Mouse (Mus musculus) cerebellum, adult 2 months (tissue): ENCODE data around the gene Gp9.

Source experiments
- CTCF ChIP-seq: fragments of 200-500 bp; IDR thresholded peaks from 2 replicates; pipeline ENCODE4 v1.5.1; 2011; ENCODE audit warnings: low read depth, mild to moderate bottlenecking, control low read depth, low read length, moderate library complexity, borderline replicate concordance; ENCODE audit not compliant: insufficient read depth
- POLR2A ChIP-seq: fragments of 200-500 bp; IDR thresholded peaks from 2 replicates; pipeline ENCODE4 v1.6.1; 2011; ENCODE audit warnings: low read length, control low read depth, borderline replicate concordance; ENCODE audit not compliant: insufficient read depth

DNA sequence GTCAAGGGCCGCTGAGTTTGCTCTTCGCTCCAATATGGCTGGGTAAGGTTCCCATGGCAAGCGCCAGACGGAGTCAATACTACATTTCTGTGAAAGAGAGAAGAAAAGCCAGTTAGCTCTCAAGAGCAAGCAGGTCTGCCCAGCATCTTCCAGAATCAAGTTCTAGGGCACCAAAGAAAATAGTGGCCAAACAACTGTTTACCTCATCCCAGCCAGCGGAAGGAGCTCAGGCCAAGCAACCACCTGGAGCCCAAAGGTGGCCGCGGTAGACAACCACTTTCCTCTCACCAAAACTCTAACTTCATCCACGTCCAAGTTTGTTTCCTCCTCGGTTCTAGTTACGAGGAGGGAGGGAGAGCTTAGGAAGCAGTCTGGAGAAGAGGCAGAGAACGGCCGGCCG is 47.7 kb upstream of the Gp9 start:
- TF ChIP-seq POLR2A (no peak), CTCF (no peak)
